Mouse (Mus musculus): ENCODE measurements around the gene Dst.

GRCm38 (mm10) chr1:34304227-34304626 lies 396.2 kb downstream of the Dst start:
- TF ChIP-seq CTCF (IDR thresholded peaks at IDR 0.05; ENCODE audit: low read depth) (no peak), EP300 (IDR thresholded peaks at IDR 0.05; ENCODE audit: low read depth) (no peak)

Data from liver, embryonic 14.5 days (tissue).